Mouse (Mus musculus) left cerebral cortex, adult 2 months (tissue): ENCODE data around the gene Ttc23l. TPM values are rescaled to one million over a fixed set of nuclear protein-coding genes. Genes with fewer than 3 reads are reported as not detected.
"Not testable (repeated sequence)": the region's sequence is repeated elsewhere in the genome, so short reads cannot be mapped to it uniquely, and the experiment has no call there.

Experiments
- DNase-seq, 2 experiments: peaks; one replicate each; pipeline ENCODE4 v3.0.0; 2021 to 2022; ENCODE audit warnings: low spot score in 2 of 2, mixed read lengths in 1 of 2; ENCODE audit errors: extremely low spot score in 1 of 2
- H3K27ac ChIP-seq: fragments of 200-600 bp; 2 replicates; pipeline ENCODE4 v1.8.1; 2022
- H3K4me3 ChIP-seq: fragments of 200-600 bp; 2 replicates; pipeline ENCODE4 v1.8.1; 2022
- CTCF ChIP-seq: fragments of 200-600 bp; IDR thresholded peaks from 2 replicates; pipeline ENCODE4 v1.8.1; 2022; ENCODE audit warnings: antibody characterized with exemption, mild to moderate bottlenecking, moderate library complexity
- intact Hi-C: fragments of 180-260 bp; cut with DNase I; formaldehyde crosslinking; loops from one replicate; pipeline ENCODE4 v1.15.1; 2025
- total RNA-seq, 2 experiments: library from RNA; stranded (reverse); gene quantifications; 2 replicates each; pipeline ENCODE4 v1.2.3; 2021

Gene Ttc23l
- total RNA-seq, 2 experiments from 2014 or later = not detected

DNA sequence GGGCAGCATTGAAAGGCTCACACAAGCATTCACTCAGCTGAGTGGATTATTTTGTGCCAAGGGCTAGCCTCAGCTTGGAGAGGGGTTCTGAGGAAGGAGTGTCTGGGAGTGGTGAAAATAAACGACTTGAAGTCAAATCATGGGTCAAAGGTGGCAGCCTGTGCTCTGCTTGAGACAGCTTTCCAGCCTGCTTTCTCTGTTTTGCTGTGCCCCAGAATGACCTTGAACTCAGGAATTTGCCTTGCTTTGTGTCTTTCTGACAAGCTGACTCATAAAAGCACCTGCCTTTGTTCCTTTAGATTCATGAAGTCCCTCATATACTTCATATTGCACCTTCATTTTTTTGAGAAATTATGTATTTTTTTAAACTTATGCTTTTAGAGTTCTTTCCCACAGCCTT, 5.7 kb upstream of the Ttc23l start:
- no peak for TF ChIP-seq CTCF
- no peak for DNase-seq
- no peak overlapping the region for H3K27ac ChIP-seq
- intact Hi-C loops = no loop called here
- H3K4me3 ChIP-seq = no peak overlapping the region

DNA sequence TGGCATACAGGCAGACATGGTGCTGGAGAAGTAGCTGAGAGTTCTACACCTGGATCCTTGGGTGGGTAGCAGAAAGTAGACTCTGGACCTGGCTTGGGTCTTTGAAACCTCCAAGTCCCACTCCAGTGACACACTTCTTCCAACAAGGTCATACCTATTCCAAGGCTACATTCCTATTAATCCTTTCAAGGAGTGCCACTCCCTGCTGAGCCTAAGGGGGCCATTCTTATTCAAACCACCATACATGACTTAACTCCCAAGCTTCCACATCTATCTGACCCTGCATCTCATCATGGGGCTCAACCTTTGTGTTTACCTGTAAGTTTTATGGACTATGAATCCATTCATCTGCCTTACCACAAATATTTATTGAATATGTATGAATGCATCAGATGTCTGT, 3.8 kb upstream of the Ttc23l start:
- intact Hi-C loops = no loop called here
- no peak for TF ChIP-seq CTCF
- no peak overlapping the region for H3K4me3 ChIP-seq
- DNase-seq = no peak
- no peak overlapping the region for H3K27ac ChIP-seq

DNA sequence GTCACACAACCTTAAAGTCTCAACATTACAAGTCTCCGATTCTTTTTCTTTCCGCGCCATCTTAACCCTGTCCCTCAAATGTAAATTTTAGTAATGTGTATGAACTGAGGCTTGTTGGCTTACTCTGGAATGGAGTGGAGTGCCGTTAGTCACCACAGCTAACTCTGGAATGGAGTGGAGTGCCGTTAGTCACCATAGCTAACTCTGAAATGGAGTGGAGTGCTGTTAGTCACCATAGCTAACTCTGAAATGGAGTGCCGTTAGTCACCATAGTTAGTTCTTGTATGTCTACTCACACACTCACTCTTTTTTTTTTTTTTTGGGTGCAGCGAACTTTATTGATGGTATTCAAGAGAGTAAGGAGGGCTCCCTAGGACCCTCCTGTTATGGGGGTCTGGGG, 1.5 kb upstream of the Ttc23l start:
- intact Hi-C loops = no loop called here
- no peak for TF ChIP-seq CTCF
- H3K27ac ChIP-seq = no peak overlapping the region
- H3K4me3 ChIP-seq = no peak overlapping the region
- no peak for DNase-seq

DNA sequence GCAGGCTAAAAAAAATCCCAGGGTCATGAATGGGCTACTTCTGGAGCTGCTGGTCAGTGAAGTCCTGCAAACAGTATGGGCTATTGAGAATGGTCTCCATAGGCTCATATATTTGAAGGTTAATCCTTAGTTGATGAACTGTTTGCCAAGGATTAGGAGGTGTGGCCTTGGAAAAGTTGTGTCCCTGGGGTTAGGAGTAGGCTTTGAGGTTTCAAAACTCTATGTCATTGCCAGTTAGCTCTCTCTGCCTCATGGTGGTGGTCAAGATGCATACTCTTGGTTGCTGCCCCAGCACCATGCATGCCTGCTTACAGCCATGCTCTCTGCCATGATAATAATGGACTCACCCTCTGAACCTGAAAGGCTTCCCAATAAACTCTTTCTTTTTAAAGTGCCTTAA, 4.1 kb downstream of the Ttc23l start:
- intact Hi-C loops = no loop called here
- DNase-seq = no peak
- no peak for TF ChIP-seq CTCF
- no peak overlapping the region for H3K27ac ChIP-seq
- no peak overlapping the region for H3K4me3 ChIP-seq

DNA sequence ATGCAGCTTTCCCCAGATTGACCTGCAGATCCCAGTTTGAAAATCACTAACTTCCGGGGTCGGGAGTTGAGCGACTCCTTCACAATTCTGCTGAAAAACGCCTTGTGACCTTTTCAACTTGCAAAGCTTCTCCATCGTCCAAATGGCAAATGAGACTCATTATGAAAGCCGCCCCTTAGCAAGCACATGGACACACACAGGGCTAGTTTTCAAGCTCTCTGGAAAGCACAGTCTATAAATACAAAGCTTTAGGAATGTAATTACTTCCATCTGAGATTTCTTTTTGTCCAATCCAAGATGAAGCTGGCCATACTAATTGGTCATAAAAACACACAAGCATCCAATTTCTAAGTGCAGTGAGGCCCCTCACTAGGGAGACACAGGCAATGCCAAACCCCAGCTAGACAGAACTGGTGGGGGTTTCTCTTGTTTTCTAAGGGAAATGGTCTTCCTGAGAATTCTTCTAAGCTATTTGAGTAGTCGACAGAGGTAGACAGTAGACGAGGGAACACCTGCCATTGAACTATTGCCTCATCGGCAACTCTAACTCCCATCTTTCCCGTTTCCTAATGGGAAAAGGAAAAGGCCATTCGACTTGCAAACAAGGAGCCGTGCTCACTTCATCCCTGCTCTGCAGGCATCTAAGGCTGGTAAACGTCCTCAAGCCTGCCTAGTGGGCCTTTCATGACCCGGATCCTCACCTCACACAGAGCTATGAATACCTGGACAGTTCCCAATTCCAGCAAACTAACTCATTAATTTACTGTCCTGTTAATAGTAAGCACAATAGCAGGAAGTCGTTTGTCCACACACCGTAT, 18.0 kb downstream of the Ttc23l start:
- no peak for TF ChIP-seq CTCF
- Histone ChIP-seq H3K27ac (no peak overlapping the region), H3K4me3 (no peak overlapping the region)
- intact Hi-C loops = no loop called here
- DNase-seq = no peak

DNA sequence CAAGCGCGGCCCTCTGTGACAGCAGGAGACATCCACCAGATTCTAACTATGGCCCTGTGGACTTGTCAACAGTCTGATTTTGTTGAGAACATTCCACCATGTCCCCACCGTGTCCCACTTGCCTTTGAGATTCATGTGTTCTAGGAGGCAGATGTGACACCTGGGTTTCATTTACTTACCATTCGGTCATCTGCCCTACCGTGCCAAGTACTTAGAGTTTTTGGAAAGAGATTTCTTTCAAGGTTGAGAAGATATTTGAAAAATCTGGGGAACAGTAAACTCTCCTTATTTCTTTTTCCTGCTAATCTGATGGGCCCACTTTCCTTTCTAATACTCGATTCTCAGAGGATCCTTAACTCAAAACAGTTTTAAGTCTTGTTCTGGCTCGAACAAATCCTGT, 22.5 kb downstream of the Ttc23l start:
- TF ChIP-seq CTCF = no peak
- intact Hi-C loops = no loop called here
- DNase-seq = no peak
- no peak overlapping the region for H3K27ac ChIP-seq
- no peak overlapping the region for H3K4me3 ChIP-seq

DNA sequence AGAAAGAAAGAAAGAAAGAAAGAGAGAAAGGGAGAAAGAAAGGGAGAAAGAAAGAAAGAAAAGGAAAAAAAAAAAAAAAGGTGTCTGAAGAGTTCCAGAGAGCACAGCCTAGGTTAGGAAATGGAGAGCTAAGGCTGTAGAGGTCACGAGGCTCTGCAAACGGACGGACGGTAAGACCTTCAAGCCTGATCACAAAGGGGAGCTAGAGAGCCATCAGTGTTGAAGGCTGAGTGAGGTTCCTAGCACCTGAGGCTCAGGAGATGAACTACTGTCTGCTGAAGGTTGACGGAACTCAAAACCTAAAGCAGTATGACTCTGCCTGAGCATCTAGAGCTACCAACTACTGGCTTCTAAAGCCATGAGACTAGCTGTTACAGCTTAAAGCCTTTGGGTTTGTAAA, 23.9 kb downstream of the Ttc23l start:
- no peak for DNase-seq
- no peak for TF ChIP-seq CTCF
- no peak overlapping the region for H3K27ac ChIP-seq
- H3K4me3 ChIP-seq = no peak overlapping the region
- intact Hi-C loops = no loop called here

DNA sequence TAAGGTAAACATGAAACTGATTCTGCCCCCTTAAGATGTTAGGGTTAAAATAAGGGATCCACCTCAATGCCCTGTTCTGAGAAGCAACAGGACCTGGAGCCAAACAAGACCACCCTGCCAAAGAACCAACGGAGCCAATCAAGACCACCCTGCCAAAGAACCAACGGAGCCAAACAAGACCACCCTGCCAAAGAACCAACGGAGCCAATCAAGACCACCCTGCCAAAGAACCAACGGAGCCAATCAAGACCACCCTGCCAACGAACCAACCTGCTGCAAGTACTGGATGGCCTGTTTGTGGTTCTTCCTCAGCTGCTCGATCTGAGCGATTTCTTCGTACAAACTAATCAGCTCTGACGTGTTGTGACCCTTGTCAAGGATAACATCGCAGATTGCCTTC, 25.1 kb downstream of the Ttc23l start:
- intact Hi-C loops, H3K4me3 ChIP-seq, DNase-seq: not testable (repeated sequence)

DNA sequence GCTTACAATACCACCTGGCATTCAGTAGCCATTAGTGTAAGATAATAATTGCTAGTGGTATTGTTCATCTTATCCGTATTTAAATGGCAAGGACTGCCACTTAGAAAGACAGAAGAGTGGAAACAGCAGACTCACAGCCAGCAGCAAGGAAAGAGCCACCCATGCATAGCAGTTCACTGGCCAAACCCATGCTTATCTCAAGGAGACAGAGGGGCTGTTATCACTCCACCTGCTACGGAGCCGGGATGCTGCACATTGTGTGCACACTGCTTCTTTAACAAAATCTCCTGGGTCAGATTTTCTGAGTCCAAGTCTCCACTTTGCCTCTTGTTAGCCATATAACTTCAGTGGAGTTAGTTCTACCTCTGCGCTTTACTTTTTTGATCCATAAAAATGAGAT, 27.1 kb downstream of the Ttc23l start:
- H3K4me3 ChIP-seq = no peak overlapping the region
- no peak overlapping the region for H3K27ac ChIP-seq
- TF ChIP-seq CTCF = no peak
- DNase-seq = no peak
- intact Hi-C loops = no loop called here

More for the DNA sequence above, 25.1 kb downstream of the Ttc23l start:
- not testable (repeated sequence) for H3K27ac ChIP-seq

DNA sequence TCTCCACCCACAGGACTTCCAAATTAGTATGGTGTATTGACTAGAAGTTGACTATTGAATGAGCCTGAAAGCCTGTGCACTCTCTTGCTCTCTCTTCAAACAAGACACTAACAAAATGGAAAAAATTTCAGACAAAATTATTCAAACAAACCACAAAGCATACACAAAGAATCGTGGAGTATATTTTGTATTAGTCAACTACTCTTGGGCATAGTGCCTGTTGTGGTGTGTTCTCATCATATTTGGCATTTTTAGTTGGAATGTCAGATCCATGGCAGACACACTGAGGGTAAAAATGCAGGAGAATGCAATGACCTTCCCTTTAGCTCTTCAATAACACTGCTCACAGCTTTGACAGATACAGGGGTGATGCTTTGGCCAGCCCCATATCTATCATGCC, 32.6 kb downstream of the Ttc23l start:
- intact Hi-C loops = no loop called here
- TF ChIP-seq CTCF = no peak
- no peak for DNase-seq
- Histone ChIP-seq H3K4me3 (no peak overlapping the region), H3K27ac (no peak overlapping the region)

DNA sequence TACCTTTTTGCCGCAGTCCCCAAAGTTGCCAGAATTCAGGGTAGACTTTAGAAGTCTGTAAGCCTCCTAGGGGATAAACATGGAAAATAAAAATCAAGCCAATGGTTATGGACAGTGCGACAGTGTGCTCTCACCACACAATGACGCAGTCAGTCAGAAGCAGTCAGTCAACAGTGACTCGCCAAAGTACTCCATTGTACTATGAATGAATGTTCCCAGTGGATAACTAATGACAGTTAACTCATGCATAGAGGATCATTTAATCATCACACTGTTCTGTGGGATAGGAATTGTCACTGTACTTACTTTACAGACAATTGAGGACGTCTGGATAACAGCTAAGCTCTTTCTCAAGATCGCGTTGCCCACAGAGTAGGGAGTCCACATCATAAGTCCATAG, 43.3 kb downstream of the Ttc23l start:
- Histone ChIP-seq H3K4me3 (no peak overlapping the region), H3K27ac (no peak overlapping the region)
- intact Hi-C loops = no loop called here
- DNase-seq = no peak
- TF ChIP-seq CTCF = no peak

DNA sequence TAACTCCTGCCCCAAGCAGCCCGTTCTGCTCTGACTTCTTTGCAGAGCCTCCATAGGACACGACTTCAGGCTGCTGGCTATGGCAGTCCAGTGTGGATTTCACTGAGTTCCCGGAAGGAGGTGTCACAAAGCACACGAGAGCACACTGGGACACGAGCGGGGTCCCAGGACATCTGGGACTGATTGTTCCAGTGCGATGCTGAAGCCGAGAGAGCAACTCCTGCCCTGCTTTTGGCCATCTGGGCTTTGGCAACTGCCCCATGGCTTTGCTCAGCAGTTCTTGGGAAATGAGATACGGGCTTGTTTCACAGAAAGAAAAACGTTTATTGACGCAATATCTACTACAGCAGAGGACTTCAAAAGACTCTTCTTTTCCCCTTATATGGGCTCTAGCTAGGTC, 52.4 kb downstream of the Ttc23l start:
- intact Hi-C loops = no loop called here
- no peak for DNase-seq
- no peak for TF ChIP-seq CTCF
- Histone ChIP-seq H3K4me3 (no peak overlapping the region), H3K27ac (no peak overlapping the region)
